Mouse (Mus musculus): ENCODE data around the gene Kdm4d.
"Not testable (repeated sequence)": the region's sequence is repeated elsewhere in the genome, so short reads cannot be mapped to it uniquely, and the experiment has no call there.

Kdm4d gene

GRCm38 (mm10) chr9:14451120-14451519, 49.2 kb downstream of the Kdm4d start:
- not testable (repeated sequence) for DNase-seq (ENCODE audit: low read depth)

GRCm38 (mm10) chr9:14447086-14447485, 53.2 kb downstream of the Kdm4d start:
- DNase-seq (ENCODE audit: low read depth): not testable (repeated sequence)

- DNase-seq (ENCODE audit: low read depth): peak; percentile 17
These were observed 59.9 kb downstream of the Kdm4d start for GRCm38 (mm10) chr9:14440347-14440746.

GRCm38 (mm10) chr9:14433252-14433939, 66.9 kb downstream of the Kdm4d start:
- DNase-seq (ENCODE audit: low read depth): no peak

All from 416B (cell line).